Mouse (Mus musculus) kidney, postnatal 10 days (tissue): ENCODE measurements around the gene Csf2rb.
"Not testable (repeated sequence)": the region's sequence is repeated elsewhere in the genome, so short reads cannot be mapped to it uniquely, and the experiment has no call there.

Experiments
- DNase-seq: peaks from one replicate; pipeline ENCODE4 v3.0.0; 2021; ENCODE audit warnings: mixed read lengths

Gene Csf2rb

DNA sequence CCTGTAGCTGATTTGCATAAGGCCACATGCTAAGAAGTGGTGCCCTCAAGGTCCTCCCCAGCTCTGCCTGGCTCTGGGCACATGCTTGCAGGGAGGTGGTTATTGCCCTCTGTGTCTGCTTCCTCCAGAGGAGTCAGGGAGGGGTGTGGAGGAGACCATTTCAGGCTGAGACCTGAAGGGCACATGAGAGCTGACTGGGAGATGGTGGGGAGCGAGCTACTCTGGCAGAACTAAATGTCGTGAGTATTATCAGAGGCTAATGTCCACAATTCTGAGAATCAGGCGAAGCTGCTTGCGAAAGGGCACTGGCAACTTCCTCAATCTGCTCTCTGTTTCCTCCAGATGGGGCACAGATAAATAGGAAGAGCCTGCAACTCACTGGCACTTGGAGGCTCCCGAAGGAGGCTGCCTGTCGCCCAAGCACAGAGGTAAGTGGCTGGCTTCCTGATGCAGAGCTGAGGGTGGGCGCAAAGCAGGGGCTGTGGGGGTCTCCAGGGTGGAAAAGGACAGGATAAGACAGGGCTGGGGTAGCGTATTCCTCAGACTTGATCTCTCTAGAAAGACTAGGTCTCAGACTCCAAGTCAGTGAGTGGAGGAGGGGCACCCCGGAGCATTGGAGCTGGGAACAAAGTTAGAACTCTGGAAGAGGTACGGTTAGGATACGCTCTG lies at the start of gene Csf2rb:
Csf2rb (plus strand) TSS at position 82 of the 669 bp plus-strand sequence.
- DNase-seq: no peak

DNA sequence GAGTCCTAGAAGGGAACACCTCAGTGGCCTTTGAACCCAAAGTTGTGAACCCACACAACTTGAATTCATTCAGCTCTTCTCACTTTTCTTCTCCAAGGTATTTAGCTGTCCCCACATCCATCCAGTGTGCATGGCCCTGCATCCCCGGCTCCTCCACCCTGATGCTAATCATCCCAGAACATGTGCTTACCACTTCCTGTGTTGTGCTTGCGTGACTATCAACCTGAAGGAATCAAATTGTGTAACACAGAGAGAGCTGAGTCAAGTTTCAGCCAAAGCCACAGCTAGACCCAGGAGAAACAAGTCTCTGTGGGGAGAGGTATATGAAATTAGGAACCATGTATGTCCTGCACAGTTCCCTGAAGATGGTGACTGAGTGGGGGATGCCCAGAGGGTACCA lies 47.2 kb upstream of the Csf2rb start:
- no peak for DNase-seq

DNA sequence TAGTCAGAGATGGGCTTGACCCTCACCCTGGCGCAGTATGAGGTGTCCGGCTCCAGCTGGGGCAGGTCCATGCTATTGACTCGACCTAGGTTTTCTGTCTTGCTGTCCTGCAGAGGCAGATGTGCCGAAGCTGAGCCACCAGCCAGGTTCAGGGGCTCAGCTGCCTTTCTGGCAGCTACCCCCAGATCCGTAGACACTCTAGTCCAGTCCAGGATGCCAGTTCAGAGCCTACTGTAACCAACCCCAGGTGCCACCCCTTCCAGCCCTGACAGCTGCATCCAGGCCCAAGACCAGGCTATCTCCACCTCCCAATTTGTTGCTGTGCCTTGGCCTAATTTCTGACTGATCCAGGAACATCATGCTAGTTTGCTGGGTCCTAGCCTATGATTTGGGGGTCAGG lies 37.6 kb upstream of the Csf2rb start:
- DNase-seq: no peak

DNA sequence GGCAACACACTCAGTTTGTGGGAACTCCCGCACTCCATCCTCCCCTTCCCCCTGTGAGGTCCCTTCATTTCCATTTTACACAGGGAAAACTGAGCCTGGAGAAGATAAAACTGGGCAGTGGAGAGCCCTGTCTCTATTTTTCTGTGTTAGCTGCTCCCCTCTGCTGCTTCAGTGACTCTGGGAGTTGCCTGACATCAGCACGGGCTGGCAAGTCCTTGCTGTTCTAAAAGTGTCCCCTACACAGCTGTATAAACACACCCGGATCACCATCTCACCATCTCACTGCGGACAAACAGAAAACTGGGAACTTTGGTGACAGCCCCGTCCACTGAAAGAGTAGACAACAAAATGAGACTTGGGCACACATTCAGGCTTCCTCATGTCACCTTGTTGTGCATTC lies 35.8 kb upstream of the Csf2rb start:
- not testable (repeated sequence) for DNase-seq

DNA sequence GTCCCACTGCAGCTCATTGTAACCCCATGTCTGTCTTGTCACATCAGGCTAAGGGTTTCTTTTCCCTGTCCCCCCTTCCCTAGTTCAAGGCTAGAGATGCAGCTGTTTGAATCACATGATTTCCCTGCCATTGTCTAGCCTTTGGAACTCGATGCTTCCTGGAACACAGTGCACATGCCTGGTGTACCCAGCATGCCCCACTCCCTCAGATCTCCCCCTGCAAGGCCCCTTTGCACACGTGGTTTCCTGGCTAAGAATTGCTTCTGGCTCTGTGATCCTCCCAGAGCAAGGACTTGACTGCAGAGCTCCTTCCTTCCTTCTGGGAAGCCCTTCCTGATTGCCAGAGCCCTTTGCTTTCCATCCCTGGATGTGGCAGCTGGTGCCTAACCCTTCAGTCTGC lies 32.3 kb upstream of the Csf2rb start:
- not testable (repeated sequence) for DNase-seq

DNA sequence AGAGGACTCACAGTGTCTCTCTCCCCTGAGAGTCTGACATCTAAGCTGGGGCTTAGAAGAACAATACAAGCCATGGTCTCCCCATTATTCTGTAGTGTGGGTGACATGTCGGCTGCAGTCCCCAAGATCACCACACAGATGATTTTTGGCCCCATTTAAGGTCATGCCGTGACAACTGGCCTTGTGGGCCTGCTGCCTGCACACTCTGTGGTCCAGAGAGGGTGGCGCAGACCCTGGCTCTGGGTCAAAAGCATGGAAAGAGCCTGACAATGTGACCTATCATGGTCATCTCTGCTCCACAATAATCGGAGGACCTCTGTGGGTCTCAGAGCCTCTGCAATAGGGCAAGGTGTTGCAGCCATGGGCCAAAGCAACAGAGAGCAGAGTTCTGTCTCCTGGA lies 31.8 kb upstream of the Csf2rb start:
- DNase-seq: no peak

DNA sequence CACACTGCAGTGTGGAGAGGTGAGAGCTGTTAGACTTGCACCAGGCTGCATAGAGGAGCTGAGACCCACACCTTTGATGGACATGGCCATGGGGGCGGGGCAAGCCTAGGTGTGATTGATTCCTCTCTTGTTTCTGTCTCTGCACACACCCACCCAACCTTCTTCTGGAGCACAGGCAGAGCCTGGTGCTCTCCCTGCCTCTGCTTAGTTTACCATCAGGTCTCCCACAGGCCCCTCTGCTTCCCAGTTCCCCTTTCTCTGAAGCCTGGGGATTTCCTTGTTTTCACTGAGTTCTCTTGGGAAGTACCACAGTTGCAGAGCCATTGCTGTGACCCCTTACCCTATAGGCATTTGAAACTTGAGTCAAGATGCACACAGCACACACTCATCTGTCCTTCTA lies 27.0 kb upstream of the Csf2rb start:
- no peak for DNase-seq

DNA sequence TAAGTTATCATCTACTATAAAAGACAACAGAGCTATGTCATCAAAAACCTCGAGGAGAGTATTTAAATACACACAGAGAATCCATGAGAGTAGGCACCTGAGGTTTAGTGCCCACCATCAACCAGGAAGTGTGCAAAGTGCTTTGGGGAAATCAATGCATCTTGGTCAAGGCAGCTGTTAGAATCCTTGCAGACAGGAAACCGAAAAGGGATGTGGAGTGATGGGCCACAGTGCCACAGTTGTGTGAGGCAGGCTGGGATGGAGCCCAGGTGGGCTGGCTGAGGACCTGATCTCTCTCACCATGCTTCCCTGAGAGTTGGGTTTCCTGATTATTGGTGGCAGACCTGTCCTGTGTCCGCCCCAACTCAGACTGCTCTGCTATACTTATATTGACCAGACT lies 25.9 kb upstream of the Csf2rb start:
- DNase-seq: no peak

DNA sequence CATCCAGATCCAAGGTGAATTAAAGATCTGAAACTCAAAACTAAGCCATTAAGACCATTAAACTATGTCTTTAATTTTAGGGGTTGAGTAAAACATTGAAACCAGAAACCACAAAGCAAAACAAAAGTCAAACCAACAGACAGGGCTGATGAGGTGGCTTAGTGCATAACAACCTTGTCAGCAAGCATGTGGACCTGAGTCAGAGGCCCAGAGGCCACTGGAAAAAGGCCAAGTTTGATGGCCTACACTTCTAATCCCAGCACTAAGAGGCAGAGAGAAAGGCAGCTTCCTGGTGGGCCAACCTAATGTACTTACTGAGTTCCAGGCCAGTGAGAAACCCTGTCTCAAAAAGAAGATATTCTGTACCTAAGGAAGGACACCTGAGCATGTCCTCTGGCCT lies 24.8 kb upstream of the Csf2rb start:
- DNase-seq: no peak

DNA sequence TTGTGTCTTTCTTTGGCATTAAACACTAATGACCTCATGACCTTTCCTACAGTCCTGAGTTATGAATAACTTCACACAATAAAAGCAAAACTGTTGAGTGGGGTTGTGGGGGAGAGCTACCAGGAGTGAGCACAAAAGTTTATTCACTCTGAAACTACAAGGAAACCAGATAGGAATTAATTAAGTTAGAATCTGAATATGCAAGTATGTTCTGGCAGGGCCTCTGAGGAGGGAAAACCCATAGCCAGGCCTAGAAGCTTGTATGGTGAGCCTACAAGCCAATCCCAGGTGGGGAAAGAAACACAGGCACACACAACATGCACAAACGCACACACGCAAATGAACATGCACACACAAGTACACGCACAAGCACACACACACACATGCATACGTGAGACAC lies 22.8 kb upstream of the Csf2rb start:
- DNase-seq: no peak

DNA sequence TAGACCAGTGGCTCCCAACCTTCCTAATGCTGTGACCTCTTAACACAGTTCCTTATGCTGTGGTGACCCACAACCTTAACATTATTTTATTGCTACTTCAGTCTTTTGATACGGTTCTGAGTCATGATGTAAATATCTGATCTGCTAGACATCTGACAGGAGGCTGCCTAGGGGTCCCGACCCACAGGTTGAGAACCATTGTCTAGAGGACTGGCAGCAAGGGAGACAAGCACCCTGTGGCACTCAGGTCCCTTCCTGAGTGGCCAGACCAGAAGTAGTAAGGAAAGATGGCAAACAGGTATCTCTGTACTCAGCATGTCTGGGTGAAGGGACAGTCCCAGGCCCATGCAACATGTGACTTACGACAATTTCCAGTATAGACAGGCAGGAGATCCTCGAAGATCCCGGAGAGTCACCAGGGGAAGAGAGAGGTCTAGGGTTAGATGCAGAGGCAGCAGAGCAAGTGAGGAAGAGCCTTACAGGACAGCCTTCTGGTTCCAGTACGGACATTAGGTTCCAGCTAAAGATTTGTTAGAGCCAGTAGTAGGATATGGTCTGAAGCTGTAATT lies 21.8 kb upstream of the Csf2rb start:
- DNase-seq: no peak

DNA sequence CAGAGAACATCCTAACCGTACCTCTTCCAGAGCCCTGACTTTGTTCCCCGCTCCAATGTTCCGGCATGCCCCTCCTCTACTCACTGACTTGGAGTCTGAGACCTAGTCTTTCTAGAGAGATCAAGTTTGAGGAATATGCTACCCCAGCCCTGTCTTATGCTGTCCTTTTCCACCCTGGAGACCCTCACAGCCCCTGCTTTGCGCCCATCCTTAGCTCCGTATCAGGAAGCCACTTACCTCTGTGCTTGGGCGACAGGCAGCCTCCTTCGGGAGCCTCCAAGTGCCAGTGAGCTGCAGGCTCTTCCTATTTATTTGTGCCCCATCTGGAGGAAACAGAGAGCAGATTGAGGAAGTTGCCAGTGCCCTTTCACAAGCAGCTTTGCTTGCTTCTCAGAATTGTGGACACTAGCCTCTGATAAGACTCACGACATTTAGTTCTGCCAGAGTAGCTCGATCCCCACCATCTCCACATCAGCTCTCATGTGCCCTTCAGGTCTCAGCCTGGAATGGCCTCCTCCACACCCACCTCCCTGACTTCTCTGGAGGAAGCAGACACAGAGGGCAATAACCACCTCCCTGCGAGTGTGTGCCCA lies 20.1 kb upstream of the Csf2rb start, which contains the start of gene Csf2rb2:
Csf2rb2 (minus strand) TSS at position 381 of the 593 bp plus-strand sequence.
- DNase-seq: no peak

DNA sequence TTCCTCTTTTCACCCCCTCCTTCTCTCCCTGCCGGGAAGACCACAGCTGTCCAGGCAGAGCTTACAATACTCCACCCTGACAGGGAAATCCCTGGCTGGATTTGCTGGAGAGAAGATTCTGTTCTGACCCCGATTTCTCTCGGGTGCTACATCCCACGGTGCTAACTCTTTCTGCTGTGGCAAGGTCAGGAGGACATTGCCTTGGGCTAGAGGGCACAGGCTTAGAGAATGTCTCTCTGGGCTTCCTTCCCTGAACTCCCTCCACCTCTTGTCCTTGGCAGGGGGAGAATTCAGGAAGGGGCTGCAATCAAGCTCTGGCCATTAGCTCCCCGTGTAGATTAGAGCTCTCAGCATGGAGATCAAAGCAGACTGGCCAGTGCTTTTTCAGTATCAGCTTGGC lies 15.7 kb upstream of the Csf2rb start:
- no peak for DNase-seq

DNA sequence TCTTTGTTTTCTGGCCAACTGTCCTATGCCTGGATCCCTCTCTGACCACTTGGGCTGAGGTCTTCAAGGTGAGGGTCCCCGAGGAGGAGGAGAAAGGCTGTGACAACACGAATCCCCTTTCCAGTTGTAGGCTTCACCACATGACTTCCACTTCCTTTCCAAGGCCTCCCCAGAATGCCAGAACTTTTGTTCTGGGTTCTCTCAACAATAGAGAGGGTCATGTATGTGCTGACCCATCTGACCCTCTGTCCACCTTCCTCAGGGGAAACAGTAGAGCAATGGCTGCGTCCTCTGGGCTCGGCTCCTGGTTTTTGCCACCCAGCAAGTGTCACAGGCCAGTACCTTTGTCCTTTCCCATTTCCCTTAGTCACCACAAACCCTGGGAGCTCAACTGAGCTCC lies 14.6 kb upstream of the Csf2rb start:
- DNase-seq: no peak

DNA sequence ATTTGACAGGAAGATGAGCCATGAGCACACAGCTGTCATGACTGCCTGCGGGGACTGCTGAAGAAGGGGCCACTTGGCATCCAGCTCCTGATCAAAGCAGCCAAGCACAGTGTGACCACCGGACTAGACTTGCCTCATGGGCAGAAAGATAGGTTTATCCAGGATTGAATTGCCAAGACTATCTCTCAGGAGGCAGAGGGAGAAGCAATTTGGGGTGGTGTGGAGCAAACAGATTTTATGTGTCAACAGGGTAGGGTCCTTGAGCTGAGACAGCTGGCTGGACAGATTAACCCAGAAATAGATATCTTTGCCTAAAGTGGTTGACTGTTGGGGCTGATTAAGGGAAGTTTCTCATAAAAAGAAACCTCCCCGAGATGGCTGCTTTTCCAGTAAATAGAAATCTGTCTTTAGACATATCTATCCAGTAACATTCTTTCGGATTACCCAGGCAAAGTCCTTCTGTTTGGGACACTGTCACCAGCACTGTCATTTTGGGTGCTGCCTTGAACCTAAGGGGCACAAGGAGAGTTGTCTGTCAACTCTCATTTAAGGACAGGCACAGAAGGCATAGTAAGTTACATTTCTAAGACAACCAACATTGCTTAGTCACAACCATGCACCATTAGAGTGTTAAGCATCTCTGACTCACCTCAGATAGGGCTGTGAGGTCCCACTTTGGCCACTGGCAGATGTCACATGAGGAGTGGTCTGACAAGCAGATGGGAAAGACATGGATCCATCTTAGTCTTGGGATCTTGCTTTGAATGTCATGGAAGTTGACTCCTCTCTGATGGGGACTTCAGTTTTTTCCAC lies 12.9 kb upstream of the Csf2rb start:
- DNase-seq: not testable (repeated sequence)

DNA sequence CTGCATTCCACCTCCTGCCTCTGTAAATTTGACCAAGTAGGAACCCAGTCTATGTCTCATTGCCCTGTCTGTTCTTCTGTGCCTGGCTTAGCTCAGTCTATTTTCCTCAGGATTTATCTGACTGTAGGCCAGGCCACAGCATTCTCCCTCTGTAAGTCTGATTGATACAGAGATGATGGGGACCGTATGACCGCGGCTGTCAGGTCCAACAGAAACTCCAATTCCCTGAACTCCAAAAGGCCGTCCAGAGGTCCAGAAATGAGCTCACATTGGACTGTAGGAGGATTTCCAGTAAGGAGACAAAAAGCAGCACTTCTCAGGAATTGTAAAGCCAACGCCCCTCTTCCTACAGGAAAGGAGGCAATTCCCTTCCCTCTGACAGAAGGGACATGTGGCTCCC lies 11.9 kb upstream of the Csf2rb start:
- DNase-seq: not testable (repeated sequence)

DNA sequence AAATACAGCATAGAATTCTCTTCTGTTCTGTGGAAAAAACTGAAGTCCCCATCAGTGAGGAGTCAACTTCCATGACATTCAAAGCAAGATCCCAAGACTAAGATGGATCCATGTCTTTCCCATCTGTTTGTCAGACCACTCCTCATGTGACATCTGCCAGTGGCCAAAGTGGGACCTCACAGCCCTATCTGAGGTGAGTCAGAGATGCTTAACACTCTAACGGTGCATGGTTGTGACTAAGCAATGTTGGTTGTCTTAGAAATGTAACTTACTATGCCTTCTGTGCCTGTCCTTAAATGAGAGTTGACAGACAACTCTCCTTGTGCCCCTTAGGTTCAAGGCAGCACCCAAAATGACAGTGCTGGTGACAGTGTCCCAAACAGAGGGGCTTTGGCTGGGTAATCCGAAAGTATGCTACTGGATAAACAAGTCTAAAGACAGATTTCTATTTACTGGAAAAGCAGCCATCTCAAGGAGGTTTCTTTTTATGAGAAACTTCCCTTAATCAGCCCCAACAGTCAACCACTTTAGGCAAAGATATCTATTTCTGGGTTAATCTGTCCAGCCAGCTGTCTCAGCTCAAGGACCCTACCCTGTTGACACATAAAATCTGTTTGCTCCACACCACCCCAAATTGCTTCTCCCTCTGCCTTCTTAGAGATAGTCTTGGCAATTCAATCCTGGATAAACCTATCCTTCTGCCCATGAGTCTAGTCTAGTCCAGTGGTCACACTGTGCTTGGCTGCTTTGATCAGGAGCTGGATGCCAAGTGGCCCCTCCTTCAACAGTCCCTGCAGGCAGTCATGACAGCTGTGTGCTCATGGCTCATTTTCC lies 7.0 kb upstream of the Csf2rb start:
- not testable (repeated sequence) for DNase-seq

DNA sequence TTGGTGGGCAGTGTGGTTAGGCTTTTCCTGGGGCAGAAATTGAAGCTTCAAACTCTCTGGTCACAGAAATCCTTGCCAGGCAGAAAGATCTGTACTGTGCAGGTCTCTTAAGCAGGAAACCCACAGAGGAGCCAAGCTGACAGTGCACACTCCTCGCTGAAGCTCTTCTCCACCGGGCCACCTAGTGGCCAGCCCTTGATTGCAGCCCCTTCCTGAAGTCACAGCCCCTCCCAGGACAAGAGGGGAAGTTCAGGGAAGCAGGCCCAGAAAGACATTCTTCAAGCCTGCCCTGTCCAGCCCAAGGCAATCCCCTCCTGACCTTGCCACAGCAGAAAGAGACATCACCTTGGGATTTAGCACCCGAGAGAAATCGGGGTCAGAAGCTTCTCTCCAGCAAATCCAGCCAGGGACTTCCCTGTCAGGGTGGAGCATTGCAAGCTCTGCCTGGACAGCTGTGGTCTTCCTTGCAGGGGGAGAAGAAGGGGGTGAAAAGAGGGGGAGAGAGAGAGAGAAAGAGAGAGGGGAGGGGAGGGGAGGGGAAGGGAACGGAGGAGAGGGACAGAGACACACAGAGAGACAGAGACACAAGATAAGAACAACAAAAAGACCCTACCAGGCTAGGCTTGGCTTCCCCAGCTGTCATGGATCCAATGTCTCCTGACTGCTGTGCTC lies 4.6 kb upstream of the Csf2rb start:
- DNase-seq: peak; percentile 91

DNA sequence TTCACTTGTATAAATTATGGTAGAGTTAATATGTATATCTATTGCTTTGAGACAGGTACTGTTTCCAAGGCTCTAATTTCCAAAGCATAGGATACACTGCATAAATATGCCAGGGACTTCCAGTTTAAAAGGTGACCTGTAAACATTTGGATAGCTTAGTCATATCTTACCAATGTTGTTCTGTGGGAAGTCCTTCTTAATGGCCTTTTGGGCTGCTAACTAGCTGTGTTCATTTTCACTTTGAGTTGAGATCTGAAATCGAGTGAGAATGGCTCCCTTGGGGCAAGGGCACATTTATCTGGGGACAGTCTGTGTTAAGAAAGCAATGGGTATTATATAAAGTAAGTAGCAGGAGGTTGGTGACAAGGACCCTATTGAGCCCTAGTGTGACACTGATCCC lies 2.2 kb upstream of the Csf2rb start:
- DNase-seq: no peak

DNA sequence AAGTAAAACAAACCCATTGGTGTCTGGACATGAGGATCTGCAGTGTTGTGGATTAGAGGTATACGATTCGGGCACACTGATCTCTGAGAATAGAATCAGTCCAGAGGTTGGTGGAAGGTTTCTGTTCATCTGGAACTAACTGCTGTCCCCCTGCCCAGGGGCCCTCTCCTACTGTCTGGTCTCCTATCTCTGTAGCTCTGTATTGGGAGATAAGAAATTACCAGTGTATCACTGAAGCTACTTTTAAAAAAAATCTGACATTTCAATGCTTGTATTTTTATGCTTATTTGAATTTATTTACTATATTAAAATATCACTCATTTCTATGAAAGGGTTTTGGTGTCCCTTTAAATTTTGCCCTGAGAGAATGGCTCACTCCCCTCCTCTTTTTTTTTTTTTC lies 1.3 kb upstream of the Csf2rb start:
- DNase-seq: no peak

DNA sequence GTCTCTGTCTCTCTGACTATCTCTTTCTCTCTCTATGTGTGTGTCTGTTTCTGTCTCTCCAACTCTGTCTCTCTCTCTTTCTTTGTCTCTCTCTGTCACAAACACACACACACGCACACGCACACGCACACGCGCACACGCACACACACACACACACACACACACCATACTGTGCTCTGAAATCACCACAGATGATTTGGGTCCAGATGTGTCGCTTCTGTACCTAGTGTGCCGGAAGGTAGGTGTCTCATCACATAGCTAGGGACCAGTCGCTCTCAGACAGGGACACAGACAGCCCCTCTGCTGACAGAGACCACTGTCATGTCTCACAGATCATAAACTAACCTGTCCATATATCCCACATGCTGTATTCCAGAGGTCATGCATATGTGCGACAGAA lies 1.2 kb downstream of the Csf2rb start:
- no peak for DNase-seq

DNA sequence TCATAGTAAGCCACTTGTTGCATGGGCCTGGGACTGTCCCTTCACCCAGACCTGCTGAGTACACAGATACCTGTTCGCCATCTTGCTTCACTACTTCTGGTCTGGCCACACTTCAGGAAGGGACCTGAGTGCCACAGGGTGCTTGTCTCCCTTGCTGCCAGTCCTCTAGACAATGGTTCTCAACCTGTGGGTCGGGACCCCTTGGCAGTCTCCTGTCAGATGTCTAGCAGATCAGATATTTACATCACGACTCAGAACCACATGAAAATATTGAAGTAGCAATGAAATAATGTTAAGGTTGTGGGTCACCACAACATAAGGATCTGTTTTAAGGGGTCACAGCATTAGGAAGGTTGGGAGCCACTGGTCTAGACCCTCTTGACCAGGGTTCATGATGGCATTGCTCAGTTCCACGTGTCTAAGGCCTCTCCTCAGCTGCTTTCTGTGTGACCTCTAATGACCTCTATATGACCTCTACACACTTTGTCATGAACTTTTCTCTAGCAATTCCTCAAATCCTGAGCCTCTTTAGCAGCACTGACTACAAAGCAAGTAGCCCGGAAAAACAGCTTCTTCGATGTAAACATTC lies 2.3 kb downstream of the Csf2rb start:
- not testable (repeated sequence) for DNase-seq
